8 mouse cellular contexts compared by ENCODE assay signal in the genomic region with DNA sequence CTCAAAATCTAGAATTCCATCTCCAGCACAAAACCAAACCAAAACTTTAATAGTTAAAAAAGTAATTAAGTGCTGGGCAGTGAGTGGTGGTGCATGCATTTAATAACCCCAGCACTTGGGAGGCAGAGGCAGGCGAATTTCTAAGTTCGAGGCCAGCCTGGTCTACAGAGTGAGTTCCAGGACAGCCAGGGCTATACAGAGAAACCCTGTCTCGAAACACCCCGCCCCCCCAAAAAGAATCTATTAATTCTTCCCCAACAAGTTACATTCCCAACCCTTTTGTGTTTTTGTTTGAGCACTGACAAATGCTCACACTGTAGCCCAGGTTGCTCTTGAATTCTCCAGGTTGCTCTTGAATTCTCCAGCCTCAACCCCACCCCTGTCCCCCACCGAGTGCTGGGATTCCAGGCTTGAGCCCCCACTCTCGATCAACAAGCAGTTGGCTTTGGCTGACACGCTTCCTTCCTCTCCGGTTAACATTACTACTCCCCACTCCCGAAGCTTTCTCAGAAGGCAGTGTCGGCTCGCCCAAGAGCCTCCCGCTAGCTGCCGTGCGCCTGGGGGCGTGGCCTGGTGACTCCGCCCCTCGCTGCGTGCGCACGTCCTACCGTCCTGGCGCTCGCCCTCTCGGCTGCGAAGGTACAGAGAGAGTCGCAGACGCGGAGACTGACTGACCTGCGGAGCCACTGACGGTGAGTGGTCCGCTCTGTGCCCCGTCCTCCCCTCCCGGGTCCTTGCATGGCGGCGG. TPM values are rescaled to one million over a fixed set of nuclear protein-coding genes. Genes with fewer than 3 reads are reported as not detected.
DNase-seq lines count a peak whose midpoint lies in the region; ATAC-seq and TF ChIP-seq lines count a peak whose summit lies in the region.

Gene Hmox2 (plus strand): TSS at position 582 of the 748 bp plus-strand sequence.

- no peak for DNase-seq in Patski (ENCODE audit: low read depth, low spot score)
- peak; percentile 96 to 97 for DNase-seq in cerebellum, postnatal 14 days
- peak; percentile 77 to 88 for DNase-seq in frontal cortex, postnatal 25 days (ENCODE audit: low spot score in 2 of 2)
- DNase-seq in hindbrain, embryonic 14.5 days (ENCODE audit: low spot score): peak; percentile 94
- DNase-seq in layer of hippocampus, postnatal 36 days: peak; percentile 90 to 91
- peak; percentile 95 for DNase-seq in lung, postnatal 36 days
- peak; percentile 94 for DNase-seq in retina, postnatal 1 day
- DNase-seq in urinary bladder, adult 18-20 months (ENCODE audit: low spot score in 2 of 2): peak; percentile 89 to 96

- peaks cover 7% of the 10 kb centered on the region for H3K4me1 ChIP-seq in hindbrain, embryonic 14.5 days (replicated peaks; ENCODE audit: control insufficient read depth, insufficient read depth, low read length)

- peak within 1 kb of the TSS; percentile 57 for H3K27ac ChIP-seq in hindbrain, embryonic 14.5 days

- H3K4me3 ChIP-seq in hindbrain, embryonic 14.5 days (replicated peaks; ENCODE audit: low read length): peak within 1 kb of the TSS; percentile 70

- in situ Hi-C loops in Patski (cut with MboI; ENCODE audit: low pct_unique_long_range_greater_than_20kb): no loop called here

- no peaks in the 10 kb centered on the region for H3K27me3 ChIP-seq in Patski
- no peaks in the 10 kb centered on the region for H3K27me3 ChIP-seq in hindbrain, embryonic 14.5 days (ENCODE audit: control insufficient read depth, insufficient read depth, low read length)

- POLR2A ChIA-PET in Patski (lab: Charles Lee): interaction anchor here (0.7 to 0.9 kb wide), 3 partner anchors 38 to 61 kb away, joined by 3 read pairs; no protein-coding TSS in a partner anchor

- 5% methylated on average over 35 of the region's 35 CpGs for WGBS in hindbrain, embryonic 14.5 days

- CTCF ChIA-PET in Patski (lab: Charles Lee): interaction anchor here (1.7 kb wide), 1 partner anchor 66 kb away, joined by 3 read pairs; no protein-coding TSS in a partner anchor

- no peaks in the 10 kb centered on the region for H3K36me3 ChIP-seq in hindbrain, embryonic 14.5 days (replicated peaks; ENCODE audit: control insufficient read depth, insufficient read depth)

- H3K4me2 ChIP-seq in hindbrain, embryonic 14.5 days (replicated peaks): peak within 1 kb of the TSS; percentile 77

- H3K9ac ChIP-seq in hindbrain, embryonic 14.5 days: peak within 1 kb of the TSS; percentile 85

- ATAC-seq in Patski: peak; percentile 92
- ATAC-seq in hindbrain, embryonic 14.5 days (ENCODE audit: low FRiP score): peak; percentile 94

- TF ChIP-seq CTCF in Patski (IDR thresholded peaks at IDR 0.05): no peak

- no peaks in the 10 kb centered on the region for H3K9me3 ChIP-seq in hindbrain, embryonic 14.5 days (ENCODE audit: control insufficient read depth, low read length)

RNA-seq across cellular contexts. Expression of gene Hmox2, which starts in this region (rescaled TPM):
- polyA plus RNA-seq in Patski (2021): 104 TPM
- 102 and 115 TPM in 2 replicates for polyA plus RNA-seq in hindbrain, embryonic 14.5 days (2014; fragmentation: Nextera tagmentation; extraction: Ambion mirVana)
- total RNA-seq in layer of hippocampus, postnatal 36 days (2021): 10 to 100 TPM; 88.2 to 98.0 TPM
